Mouse (Mus musculus) liver, embryonic 14.5 days (tissue): ENCODE measurements at regions not wholly inside any gene's neighbourhood (a gene's known extent, or its start where the extent isn't known, plus 50 kb on each side); places are given as distances from the start of the nearest gene placed in this dataset.
A peak's percentile ranks its signal among the peaks of the same experiment; 100 is the strongest.

Experiments
- ATAC-seq: fragments of 200-750 bp; cut with Nextera tagmentation; 2 replicates; pipeline ENCODE4 v1.8.0; 2017; ENCODE audit warnings: moderate number of reproducible peaks, mild to moderate bottlenecking, moderate library complexity; ENCODE audit not compliant: insufficient read depth
- DNase-seq, 3 experiments: peaks; one replicate each; pipeline ENCODE4 v3.0.0-alpha.2; 2012 to 2013; ENCODE audit warnings: low read depth in 3 of 3, low spot score in 3 of 3
- H3K27ac ChIP-seq: fragments of 300-500 bp; sonication (generic); 2 replicates; pipeline ENCODE4 v1.5.1; 2014; ENCODE audit warnings: moderate library complexity, mild to moderate bottlenecking, control low read depth, inconsistent platforms
- H3K27me3 ChIP-seq: fragments of 300-500 bp; sonication (generic); 2 replicates; pipeline ENCODE4 v1.6.1; 2014; ENCODE audit warnings: mild to moderate bottlenecking, low read length, moderate library complexity; ENCODE audit not compliant: control insufficient read depth, insufficient read depth
- H3K36me3 ChIP-seq: fragments of 300-500 bp; sonication (generic); replicated peaks from 2 replicates; pipeline ENCODE4 v1.6.1; 2014; ENCODE audit warnings: low read depth; ENCODE audit not compliant: control insufficient read depth, insufficient read depth
- H3K4me1 ChIP-seq, 2 experiments: fragments of 200-500 bp in 1 of 2; fragments of 300-500 bp in 1 of 2; sonication (generic) in 1 of 2; replicated peaks; 2 replicates each; pipeline ENCODE4 v1.6.1; 2012 to 2014; ENCODE audit warnings: antibody characterized with exemption in 1 of 2, inconsistent platforms in 1 of 2, low read length in 1 of 2; ENCODE audit not compliant: control insufficient read depth in 2 of 2, insufficient read depth in 2 of 2
- H3K4me2 ChIP-seq: fragments of 300-500 bp; sonication (generic); 2 replicates; pipeline ENCODE4 v1.6.1; 2014; ENCODE audit warnings: low read depth, mild to moderate bottlenecking, control low read depth, moderate library complexity
- H3K4me3 ChIP-seq, 2 experiments: fragments of 200-500 bp in 1 of 2; fragments of 300-500 bp in 1 of 2; sonication (generic) in 1 of 2; 2 replicates each; pipeline ENCODE4 v1.5.1; 2012 to 2014; ENCODE audit warnings: low read depth in 2 of 2, low read length in 2 of 2, mild to moderate bottlenecking in 2 of 2, control low read depth in 1 of 2, inconsistent platforms in 1 of 2, moderate library complexity in 1 of 2; ENCODE audit not compliant: insufficient read depth in 1 of 2
- H3K9ac ChIP-seq: fragments of 300-500 bp; sonication (generic); replicated peaks from 2 replicates; pipeline ENCODE4 v1.6.1; 2014; ENCODE audit warnings: mild to moderate bottlenecking, control low read depth, moderate library complexity
- H3K9me3 ChIP-seq: fragments of 300-500 bp; sonication (generic); 2 replicates; pipeline ENCODE4 v1.6.1; 2016; ENCODE audit warnings: low read length, mixed read lengths; ENCODE audit not compliant: control insufficient read depth
- CTCF ChIP-seq: IDR thresholded peaks from 2 replicates; pipeline ENCODE4 v1.5.1; 2016; ENCODE audit warnings: antibody characterized with exemption, low read depth, control low read depth
- EP300 ChIP-seq: IDR thresholded peaks from 2 replicates; pipeline ENCODE4 v1.6.1; 2016; ENCODE audit warnings: antibody characterized with exemption, low read depth
- WGBS: fragments of 180-500 bp; shearing (Covaris S2); extraction: QIAGEN DNeasy Blood & Tissue Kit; methylation state at CpG from one replicate; pipeline ENCODE4 v1.1.7; 2014; ENCODE audit not compliant: insufficient replicate concordance; 5-methylcytosine and 5-hydroxymethylcytosine counted together

- no peaks in the 10 kb centered on the region for H3K36me3 ChIP-seq
- no peak overlapping the region for H3K4me2 ChIP-seq
- no peak overlapping the region for H3K27ac ChIP-seq
- peak; percentile 28; the same call in 1 of the 2 replicates for TF ChIP-seq CTCF
- TF ChIP-seq EP300: no peak
- H3K9ac ChIP-seq: no peak overlapping the region
- H3K4me1 ChIP-seq: no peaks in the 10 kb centered on the region
- no peak overlapping the region for H3K4me3 ChIP-seq
- no peaks in the 10 kb centered on the region for H3K27me3 ChIP-seq
- ATAC-seq (no peak), DNase-seq (no peak)
- no peaks in the 10 kb centered on the region for H3K9me3 ChIP-seq
Observed at GRCm38 (mm10) chr7:136142832-136143231, 426.7 kb upstream of the Mki67 start.

- no peaks in the 10 kb centered on the region for H3K27me3 ChIP-seq
- WGBS: 55% methylated on average over 5 of the region's 5 CpGs
- no peak for ATAC-seq
- H3K4me3 ChIP-seq: no peak overlapping the region
- no peak overlapping the region for H3K4me2 ChIP-seq
- no peak overlapping the region for H3K9ac ChIP-seq
- no peaks in the 10 kb centered on the region for H3K4me1 ChIP-seq
- no peak for DNase-seq
- no peaks in the 10 kb centered on the region for H3K9me3 ChIP-seq
- H3K27ac ChIP-seq: no peak overlapping the region
- no peaks in the 10 kb centered on the region for H3K36me3 ChIP-seq
- TF ChIP-seq EP300 (no peak), CTCF (no peak)
Observed at GRCm38 (mm10) chr7:136150196-136150595, 434.0 kb upstream of the Mki67 start.

DNA sequence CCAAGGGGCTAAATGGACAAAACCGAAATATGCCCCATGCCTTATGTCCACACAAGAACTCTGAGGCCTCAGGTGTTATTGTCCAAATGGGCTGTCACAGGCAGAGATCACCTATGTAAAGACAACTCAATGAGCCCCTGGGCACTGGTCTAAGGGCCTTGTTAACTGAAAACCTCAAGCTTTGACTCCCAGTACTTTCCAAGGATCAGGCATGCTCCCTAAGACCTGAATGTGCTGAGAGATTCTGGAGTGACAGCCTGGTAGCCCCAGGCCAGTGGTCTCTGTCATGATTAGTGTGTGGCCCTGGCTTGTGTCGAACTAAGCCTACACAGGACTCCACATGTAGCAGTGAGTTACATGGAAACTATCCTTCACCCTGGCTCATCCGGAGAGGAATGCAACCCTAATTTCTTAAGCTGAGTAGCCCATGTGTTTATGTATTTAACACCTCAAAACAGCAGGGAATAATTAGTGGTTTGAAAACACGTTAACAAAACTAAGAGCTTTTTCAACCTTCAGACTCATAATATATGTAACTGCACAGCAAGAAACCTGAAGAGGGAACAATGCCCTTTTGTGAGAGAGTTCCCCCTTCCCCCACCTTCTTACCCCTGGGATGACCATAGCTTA is 435.3 kb upstream of the Mki67 start:
- DNase-seq (no peak), ATAC-seq (no peak)
- Histone ChIP-seq H3K4me3 (no peak overlapping the region), H3K27ac (no peak overlapping the region), H3K4me2 (no peak overlapping the region), H3K9ac (no peak overlapping the region), H3K9me3 (no peaks in the 10 kb centered on the region), H3K4me1 (no peaks in the 10 kb centered on the region), H3K27me3 (no peaks in the 10 kb centered on the region), H3K36me3 (no peaks in the 10 kb centered on the region)
- no peak for TF ChIP-seq EP300
- TF ChIP-seq CTCF: no peak
- 46% methylated on average over 4 of the region's 4 CpGs for WGBS

DNA sequence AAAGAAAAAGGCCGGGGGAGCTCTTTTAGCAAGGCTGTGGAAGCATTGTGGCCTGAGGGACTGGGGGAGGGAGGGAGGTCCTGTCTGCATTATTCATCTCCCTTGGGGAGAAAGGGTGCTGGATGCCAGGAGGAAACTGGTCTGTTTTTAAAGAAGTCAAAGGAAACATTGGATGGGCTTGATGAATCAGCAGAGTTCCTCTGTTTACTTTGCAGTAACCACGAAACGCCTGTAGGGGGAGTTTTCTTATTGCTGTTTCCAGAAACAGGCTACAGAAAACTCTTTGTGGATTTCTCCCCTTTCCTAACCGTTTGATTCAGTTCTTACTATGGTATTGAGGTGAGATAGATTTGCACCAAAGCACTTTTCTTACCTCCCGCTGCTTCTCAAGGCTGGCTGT is 436.3 kb upstream of the Mki67 start:
- no peak overlapping the region for H3K4me3 ChIP-seq
- no peaks in the 10 kb centered on the region for H3K4me1 ChIP-seq
- 25% methylated on average over 5 of the region's 5 CpGs for WGBS
- no peak overlapping the region for H3K9ac ChIP-seq
- H3K4me2 ChIP-seq: no peak overlapping the region
- H3K36me3 ChIP-seq: no peaks in the 10 kb centered on the region
- H3K27me3 ChIP-seq: no peaks in the 10 kb centered on the region
- DNase-seq (no peak), ATAC-seq (no peak)
- H3K27ac ChIP-seq: no peak overlapping the region
- peak; percentile 43 for TF ChIP-seq CTCF
- TF ChIP-seq EP300: no peak
- no peaks in the 10 kb centered on the region for H3K9me3 ChIP-seq

- Histone ChIP-seq H3K4me1 (no peaks in the 10 kb centered on the region), H3K27me3 (no peaks in the 10 kb centered on the region), H3K27ac (no peak overlapping the region), H3K9ac (no peak overlapping the region), H3K4me2 (no peak overlapping the region), H3K36me3 (no peaks in the 10 kb centered on the region), H3K4me3 (no peak overlapping the region), H3K9me3 (no peaks in the 10 kb centered on the region)
- 27% methylated on average over 3 of the region's 3 CpGs for WGBS
- no peak for ATAC-seq
- no peak for TF ChIP-seq EP300
- no peak for TF ChIP-seq CTCF
- DNase-seq: no peak
Observed at GRCm38 (mm10) chr7:136153621-136154020, 437.5 kb upstream of the Mki67 start.
